Mouse (Mus musculus) erythroblast, embryonic 14.5 days (primary cell): ENCODE data around the gene Myo18b.

Source experiments
- GATA1 ChIP-seq: IDR thresholded peaks from 2 replicates; pipeline ENCODE4 v1.6.1; 2012; ENCODE audit warnings: low read length, inconsistent platforms, mixed read lengths
- TAL1 ChIP-seq: IDR thresholded peaks from 3 replicates; pipeline ENCODE4 v1.6.1; 2012; ENCODE audit warnings: low read length, inconsistent platforms, mixed read lengths

GRCm38 (mm10) chr5:112781719-112782118 is 114.4 kb downstream of the Myo18b start:
- TF ChIP-seq GATA1 (no peak), TAL1 (no peak)
